Mouse (Mus musculus): ENCODE measurements around the gene Apoc2.

The Apoc2 gene

DNA sequence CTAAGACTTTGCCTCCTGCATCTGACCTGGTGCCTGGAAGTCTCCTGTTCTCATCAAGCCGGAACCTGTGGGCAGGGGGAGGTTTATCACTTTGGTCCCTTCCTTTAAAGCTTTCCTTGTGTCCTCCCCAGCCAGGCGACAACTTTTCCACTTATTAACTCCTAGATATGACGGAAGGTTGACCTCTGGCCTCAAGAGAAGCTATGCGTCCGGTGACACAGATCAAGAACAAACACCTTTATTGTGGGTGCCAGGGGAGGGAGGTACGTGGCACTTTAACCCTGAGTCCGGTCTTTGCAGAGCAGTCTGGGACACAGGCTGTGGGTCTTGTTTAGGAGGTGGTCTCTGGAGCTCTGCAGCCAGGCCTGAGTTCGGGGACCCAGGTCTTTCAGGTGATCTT lies at the start of gene Apoc2:
Gene Apoc2, minus strand, starts transcription at position 70 of the 400 bp plus-strand sequence.
- DNase-seq (ENCODE audit: low read depth, low spot score) = no peak

DNA sequence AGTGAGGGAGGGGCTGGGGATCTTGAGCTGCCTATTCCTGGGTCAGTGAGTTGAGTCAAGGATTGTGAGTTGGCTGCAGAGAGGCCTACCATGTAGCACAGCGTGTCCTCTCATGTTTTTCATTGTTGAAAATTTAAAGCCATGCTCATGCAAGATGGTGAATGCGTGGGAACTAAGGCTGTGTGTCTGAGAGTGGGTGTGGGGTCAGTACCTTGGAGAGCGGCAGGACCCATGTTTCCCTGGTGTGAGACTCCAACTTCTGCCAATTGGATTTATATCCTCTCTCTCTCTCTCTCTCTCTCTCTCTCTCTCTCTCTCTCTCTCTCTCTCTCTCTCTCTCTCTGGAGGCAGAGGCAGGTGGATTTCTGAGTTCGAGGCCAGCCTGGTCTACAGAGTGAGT lies 48.8 kb upstream of the Apoc2 start:
- no peak for DNase-seq (ENCODE audit: low read depth, low spot score)

DNA sequence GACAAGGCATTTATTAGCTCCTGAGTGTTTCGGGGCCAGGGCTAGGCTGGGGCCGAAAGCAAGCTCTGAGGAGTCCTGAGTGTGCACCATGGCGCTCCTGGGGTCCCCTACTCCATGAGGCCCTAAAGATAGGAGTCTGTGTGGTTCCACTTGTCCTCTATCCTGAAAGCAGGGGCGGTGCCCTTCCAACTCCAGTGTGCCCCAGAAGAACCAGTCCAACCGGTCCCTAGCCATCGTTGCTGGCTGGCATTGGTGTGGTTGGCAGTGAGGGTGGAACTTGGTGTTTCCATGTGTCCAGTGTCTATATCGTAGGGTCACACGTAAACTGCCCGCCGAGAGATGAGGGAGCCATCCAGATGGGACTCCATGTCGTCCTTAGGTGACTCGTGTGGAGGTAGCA lies 46.4 kb upstream of the Apoc2 start:
- DNase-seq (ENCODE audit: low read depth, low spot score) = no peak

DNA sequence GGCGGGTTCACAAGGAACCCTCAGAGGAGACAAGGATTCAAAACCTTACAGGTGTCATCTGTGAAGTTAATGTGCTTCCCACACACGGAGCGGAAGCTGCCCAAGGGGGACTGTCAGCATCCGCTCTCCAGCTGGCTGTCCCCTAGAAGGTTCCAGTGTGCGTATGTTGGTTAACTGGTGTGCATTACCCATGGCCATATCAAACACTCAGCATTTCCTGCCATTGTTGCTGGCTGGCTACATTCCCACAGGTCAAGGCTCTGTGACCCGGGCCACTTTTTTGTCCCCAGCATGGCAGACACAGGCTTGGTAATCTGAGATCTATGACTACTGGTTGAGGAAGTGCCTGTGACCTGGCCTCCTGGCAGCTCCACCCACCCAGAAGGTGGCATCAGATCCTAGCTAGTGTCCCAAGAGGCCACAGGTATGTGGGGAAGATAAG lies 45.0 kb upstream of the Apoc2 start:
- DNase-seq (ENCODE audit: low read depth, low spot score) = no peak

DNA sequence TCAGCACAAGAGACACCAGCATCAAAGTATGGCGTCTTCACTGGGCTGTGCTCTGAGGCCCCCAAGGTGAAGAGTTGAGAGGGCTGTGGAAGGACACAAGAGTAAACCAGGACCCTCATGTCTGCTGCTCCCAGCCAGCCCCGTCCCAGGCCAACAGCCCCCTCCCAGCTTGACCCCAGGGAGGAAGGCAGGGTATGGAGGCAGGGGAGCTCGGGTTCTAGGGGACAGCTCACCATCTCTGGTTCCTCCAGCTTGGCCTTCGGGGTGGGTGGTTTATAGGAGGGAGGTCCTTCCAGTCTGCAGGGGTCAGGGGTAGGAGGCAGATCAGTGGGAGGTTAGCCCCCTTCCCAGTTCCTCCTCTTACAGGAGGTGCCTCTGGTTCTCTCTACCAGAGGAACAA lies 41.5 kb upstream of the Apoc2 start:
- no peak for DNase-seq (ENCODE audit: low read depth, low spot score)

DNA sequence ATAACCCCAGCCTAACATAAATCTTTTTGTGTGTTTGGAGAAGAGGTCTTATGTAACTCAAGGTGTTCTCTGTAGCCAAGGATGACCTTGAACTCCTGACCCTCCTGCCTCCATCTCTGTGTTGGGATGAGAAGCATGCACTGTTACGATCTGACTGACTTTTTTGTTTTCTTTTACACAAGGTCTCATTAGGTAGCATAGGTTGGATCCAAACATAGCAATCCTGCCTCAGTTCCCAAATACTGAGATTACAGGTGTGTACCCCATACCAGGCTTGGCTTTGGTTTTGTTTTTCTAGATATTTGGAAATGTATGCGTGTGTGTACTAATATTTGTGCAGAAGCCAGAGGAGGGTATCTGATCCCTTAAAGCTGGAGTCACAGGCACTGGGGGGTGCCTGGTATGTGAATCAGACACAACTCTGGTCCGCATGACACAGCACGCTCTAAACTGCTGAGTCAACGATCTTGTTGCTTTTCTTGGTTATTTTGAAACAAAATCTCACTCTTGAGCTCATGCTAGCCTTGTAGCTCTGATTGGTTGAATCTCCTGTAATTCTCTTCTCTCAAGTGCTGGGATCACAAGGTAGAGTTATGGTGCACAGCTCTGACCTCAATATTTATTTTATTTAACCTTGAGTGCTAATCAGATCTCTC lies 40.7 kb upstream of the Apoc2 start:
- DNase-seq (ENCODE audit: low read depth, low spot score) = no peak

DNA sequence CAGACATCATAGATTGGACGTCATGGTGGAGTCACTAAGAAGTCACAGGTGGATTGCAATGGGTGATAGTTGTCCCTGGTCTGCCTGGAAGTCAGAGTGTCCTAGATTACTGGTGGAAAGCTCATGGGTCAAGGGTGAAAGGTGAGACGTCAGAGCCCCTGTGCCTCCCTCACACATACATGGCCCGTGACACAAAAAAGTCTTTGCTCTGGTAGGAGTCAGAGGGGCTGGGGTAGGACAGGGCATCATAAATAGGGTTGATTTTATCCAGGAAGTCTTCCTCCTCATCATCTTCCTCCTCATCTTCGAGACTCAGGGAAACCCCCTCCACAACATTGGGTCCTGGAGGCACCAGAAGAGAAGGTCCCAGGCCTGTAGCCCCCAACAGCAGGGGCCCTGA lies 39.6 kb upstream of the Apoc2 start:
- DNase-seq (ENCODE audit: low read depth, low spot score) = no peak

DNA sequence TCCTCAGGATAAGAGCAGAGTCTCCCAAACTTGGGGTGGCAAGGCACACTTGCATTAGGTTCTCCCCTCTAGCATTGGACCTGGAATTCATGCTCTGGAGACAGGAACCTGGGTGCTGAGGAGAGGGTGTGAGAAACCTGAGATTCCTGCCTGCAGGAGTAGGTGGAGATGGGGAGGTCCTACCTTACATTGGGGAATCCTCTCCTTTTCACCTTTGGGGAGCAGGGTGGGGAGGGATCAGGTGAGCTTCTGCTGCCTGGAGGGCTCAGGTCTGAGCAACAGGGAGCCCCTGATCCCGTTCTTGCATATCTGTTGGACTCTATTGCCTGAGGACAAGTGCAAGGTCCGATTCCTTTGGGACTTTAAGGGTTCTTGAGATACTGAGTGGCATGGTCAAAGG lies 39.1 kb upstream of the Apoc2 start:
- no peak for DNase-seq (ENCODE audit: low read depth, low spot score)

DNA sequence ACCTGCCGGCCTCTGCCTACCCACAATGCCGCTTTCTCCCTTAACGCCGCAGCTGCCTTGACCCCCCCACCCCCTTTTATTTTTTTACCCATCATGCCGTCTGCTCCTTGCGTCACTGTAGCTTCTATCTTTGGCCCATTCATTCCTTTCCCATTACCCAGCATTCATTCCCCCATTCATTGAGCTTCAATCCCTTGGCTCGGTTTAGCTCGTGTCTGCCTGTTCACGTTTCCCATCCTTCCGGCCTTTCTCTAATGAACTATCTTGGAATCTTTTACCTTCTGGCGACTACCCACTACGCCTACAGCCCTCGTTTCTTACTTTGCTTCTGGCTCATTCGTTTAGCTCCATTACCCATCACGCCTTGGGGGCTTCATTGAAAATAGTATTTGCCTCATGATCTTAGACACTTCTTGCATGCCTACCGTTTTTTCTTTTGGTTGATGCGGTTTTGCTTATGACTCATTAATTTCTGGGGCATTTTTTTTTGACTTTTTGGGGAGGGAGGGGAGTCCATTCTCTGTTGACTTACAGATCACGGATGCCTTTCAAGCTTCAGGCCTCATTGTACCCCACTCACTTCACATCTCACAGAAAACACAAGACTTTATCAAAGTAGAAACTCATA lies 38.4 kb upstream of the Apoc2 start:
- DNase-seq (ENCODE audit: low read depth, low spot score) = no peak

DNA sequence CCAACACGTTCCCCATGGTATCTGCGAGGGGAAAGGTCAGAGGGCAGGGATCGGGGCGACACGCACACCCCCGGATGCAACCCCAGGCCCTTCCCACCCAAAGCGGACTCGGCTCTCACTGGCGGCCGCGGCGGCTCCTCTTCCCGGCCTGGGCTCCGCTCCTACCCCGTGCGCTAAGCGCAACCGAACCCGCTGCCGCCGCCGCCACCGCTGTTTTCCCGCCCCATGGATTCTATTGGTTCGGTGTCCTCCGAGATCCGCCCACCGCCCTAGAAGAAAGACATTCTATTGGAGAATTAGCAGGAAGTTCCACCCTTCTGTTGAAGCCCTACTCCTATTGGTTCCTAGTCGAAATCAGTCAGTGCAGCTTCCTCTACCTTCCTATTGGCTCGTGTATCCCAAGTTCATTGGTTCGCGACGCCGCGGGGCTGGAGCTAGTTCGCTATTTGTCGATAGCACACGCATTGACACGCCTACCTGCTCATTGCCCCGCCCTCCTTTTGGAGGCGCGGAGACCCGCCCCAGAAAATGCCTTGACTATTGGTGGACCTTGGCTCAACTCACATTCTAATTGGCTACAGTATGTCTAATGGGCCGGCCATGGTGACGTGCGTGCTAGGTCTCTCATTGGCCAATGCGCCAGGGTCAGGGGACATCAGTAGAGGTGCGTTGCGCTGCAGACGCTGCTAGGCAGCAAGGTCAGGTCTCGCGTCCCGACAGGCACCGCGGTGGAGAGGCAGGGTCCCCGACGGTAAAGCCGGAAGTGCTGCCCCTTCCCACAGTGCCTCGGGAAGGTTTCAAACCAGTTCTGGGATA lies 37.7 kb upstream of the Apoc2 start, which contains the start of gene Tomm40:
Gene Tomm40, minus strand, starts transcription at position 200 of the 816 bp plus-strand sequence.
- DNase-seq (ENCODE audit: low read depth, low spot score) = peak; percentile 100

DNA sequence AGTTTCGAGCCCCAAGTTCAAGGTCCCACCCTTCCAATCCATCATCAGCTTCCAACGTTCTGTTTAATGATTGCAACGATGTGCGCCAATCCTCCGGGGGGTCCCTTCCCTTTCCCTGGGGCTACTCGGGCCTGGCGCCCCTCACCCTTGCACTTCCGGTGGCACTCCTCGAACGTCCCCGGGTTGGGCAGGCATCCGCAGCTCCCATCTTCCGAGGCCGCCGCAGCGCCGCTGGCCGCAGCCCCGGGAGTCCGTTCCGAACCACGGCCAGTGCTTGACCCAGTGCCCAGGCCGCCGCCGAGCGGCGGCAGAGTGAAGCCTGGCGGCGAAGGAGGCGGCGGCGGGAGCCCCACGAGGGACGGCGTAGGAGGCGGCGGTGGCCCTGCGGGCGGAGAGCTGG lies 37.1 kb upstream of the Apoc2 start:
- DNase-seq (ENCODE audit: low read depth, low spot score) = no peak

DNA sequence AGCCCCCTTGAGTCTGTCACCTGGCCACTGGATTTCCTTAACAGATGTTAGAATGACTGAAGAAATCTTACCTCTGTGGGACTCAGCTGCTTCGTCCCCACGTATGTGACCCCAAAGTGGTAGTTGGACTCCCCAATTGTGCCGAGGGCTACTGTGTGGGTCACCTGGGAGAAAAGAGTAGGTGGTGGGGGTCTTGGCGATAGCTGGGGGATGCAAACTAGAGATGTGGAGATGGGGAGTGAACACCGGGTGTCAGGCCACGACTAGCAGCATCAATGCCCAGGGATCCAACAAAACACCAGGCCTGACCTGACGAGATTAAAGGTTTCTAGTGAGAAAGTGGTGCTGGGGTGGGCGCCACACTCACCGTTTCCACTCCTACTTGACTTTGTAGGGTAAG lies 35.9 kb upstream of the Apoc2 start:
- DNase-seq (ENCODE audit: low read depth, low spot score) = no peak

DNA sequence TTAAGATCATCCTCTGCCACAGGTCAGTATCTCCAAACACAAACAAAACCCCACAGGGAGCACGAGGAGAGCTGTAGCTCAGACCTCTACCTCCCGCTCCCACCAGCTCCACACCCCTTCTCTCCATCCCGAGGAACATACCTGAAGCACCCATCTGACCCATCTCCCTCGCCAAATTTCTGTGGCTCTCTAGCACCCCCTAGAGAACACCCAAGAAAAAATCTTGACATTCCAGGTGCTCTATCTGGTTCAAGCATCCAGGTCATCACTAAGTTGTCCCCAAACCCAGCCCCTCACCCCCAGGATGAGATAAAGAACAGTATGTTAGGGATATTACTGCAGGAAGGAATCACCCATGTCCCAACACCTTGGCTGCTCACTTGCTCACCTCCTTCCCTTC lies 35.5 kb upstream of the Apoc2 start:
- peak; percentile 82 for DNase-seq (ENCODE audit: low read depth, low spot score)

DNA sequence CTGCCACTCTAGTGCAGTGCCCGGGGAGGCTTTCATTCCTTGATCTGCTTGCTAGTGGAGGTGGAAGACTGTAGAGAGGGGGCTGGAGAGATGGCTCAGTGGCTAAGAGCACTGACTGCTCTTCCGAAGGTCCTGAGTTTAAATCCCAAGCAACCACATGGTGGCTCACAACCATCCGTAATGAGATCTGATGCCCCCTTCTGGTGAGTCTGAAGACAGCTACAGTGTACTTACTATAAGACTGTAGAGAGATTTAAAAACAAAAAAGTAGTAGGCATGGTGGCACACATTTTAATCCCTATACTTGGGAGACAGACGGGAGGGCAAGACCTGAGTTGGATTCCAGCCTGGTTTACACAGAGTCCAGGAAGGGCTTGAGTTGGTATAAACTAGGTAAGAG lies 34.7 kb upstream of the Apoc2 start:
- DNase-seq (ENCODE audit: low read depth, low spot score) = peak; percentile 80

DNA sequence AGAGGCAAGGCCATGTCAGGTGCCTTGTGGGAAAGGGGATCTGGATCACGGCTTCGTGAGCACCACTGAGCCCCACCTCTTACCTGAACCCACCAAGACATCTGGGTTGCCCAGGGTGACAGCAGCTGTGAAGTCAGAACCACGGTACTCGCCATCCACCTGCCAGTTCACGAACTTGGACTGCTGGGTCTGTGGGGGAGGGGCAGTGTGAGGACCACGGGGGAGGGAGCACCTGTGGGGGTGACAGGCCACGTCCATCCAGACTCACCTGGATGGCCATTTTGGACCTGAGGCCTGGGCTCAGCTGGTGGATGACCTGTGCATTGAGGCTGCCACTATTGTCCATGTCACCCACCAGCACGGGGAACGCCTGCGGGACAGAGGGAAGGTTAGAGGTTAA lies 32.9 kb upstream of the Apoc2 start:
- no peak for DNase-seq (ENCODE audit: low read depth, low spot score)

DNA sequence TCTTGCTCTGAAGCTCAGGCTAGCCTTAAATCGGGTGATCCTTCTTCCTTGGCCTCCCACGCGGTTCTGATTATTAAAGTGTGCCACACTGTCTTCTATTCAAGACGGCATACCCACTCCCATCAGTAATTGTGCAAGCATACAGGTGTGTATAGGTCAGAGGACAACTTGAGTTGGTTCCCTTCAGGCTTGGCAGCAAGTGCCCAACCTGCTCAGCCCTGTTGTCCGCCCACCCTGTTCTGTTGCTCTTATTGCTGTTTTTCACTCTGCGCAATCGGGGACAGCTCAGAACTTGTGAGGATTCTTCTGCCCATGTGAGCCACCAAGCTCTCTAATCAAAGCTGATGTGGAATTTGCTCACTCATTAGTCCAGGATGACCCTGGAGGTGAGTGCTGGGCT lies 27.5 kb upstream of the Apoc2 start:
- DNase-seq (ENCODE audit: low read depth, low spot score) = no peak

DNA sequence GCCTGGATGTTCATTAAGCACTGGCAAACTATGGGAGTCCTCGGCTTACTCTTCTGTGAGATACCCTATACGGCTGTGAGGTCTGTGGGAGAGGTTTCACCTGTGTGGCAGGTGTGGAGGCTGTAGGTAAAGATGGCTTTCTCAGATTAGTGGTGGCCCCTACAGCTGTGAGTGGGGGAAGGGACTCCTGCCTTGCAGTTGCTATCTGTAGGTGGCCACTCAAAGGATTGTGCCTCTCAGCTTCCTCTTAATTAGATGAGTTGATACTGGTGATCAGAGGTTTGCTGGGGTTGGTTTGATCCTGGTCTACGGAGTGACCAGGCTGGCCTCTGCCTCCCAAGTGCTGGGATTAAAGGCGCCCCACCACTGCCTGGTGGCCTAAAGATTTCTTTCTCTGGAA lies 26.7 kb upstream of the Apoc2 start:
- no peak for DNase-seq (ENCODE audit: low read depth, low spot score)

DNA sequence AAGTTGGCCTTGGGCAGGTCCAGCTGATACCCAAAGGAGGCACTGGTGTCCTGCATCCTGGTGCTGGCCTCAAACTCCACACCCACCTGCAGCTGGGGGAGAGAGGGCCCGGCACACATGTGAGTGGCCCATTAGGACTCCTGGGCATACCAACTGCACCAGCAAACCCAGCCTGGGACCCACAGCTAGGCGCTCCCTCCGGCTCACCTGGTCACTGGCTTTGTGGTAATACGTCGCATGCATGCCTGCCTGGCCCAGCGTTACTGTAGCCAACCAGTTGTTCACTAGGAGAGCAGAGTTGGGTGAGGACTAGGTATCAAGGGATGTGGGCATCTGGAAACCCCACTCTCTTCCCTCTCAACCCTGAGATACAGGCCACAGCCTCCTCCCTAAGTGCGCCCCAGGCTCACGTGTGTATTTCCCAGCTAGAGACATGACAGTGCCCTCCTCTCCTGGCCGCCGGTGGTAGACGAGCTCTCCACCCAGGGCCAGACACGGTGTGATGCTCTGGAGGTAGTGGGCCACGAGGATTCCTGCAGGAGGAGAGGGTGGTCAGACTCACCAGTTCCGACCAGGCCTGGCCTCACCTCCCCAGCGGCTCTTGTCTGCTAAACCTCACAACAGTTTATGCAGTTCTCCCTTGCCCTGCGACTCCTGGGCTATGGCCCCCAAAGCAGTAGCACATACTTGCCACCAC lies 25.3 kb upstream of the Apoc2 start:
- no peak for DNase-seq (ENCODE audit: low read depth, low spot score)

DNA sequence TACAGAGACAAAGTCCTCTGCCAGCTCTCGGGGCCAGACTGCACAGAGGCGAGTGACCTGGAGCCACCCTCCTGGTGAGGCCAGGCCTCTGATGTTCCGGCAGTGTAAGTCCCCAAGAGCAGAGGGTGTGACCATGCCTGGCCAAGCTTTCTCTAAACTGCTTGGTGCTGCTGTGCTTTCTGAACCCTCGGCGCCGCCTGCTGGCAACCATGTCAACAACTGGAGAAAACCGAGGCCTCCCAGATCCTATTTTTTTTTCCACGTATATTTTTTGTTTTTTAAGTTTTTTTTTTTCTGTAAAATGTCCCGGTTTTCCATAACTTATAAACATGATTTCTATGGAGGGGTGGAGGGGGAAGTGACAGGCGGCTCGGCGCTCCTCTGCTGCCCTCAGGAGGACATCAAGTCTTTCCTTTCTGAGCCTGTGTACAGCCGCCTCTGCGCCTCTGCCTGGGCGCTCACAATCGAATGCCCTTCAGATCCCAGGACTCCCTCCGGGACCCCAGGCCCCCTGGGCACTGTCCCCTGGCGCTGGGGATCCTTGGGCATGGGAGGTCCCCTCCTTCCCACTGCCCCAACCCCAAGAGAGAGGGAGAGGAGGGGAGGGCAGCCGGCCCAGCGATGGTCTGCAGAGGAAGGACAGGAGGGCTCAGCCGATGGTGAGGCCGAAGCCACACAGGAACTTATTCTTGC lies 23.5 kb upstream of the Apoc2 start:
- DNase-seq (ENCODE audit: low read depth, low spot score) = peak; percentile 94

DNA sequence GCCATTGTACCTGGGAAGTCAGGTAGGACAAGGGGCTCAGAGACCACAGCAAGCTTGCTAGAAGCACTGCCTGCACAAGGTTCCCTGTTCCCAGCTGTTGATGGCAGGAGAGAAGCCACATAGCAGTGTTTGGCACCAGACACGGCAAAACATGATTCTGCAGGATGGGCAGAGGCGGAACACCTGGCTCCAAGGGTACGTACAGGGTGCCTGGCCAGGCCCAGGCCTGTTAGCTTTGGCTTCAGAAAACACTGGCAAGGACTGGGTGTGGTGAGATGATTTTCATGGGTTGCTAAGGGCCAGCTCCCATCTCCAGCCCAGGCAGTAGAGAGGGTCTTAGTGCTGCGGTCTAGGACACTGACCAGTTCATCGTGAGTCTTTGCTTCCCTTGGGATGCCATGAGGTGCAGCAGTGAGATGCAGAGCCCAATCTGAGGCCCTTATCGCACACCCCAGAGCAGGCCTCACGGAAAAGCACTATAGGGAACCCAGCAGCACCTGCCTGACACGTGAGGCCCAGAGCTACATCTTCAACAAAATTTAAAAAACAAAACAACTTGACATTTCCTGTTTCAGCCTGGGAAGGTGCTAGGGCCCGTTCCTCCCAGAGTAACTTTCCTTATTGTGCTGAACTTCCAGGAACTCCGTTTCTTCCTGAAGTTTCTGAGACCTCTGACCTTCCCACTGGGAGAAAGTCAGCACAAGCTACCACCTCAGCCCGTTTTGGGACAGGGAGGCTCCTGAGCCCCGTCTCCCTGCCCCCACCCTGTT lies 22.7 kb upstream of the Apoc2 start:
- no peak for DNase-seq (ENCODE audit: low read depth, low spot score)

DNA sequence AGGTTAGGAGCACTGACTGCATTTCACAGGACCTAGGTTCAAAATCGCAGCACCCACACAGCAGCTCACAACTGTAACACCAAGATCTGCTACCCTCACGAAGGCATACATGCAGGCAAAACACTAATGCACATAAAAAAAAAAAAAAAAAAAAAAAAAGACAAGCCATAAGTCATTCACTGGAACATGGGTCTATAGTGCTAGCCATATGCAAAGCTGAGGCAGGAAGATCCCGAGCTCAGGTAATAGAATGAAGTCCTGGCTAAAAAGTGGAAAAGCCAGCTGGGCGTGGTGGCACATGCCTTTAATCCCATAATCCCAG lies 22.0 kb upstream of the Apoc2 start:
- DNase-seq (ENCODE audit: low read depth, low spot score) = no peak
